Mouse (Mus musculus) heart, postnatal 4 days (tissue): Measurements from ENCODE around the gene Nars2. TPM values are rescaled to one million over a fixed set of nuclear protein-coding genes. Genes with fewer than 3 reads are reported as not detected.
A peak's percentile ranks its signal among the peaks of the same experiment; 100 is the strongest.
"Not testable (repeated sequence)": the region's sequence is repeated elsewhere in the genome, so short reads cannot be mapped to it uniquely, and the experiment has no call there.

Source experiments
- DNase-seq: peaks from one replicate; pipeline ENCODE4 v3.0.0; 2021
- total RNA-seq, 2 experiments: library from RNA; stranded (reverse); gene quantifications; 2 replicates each; pipeline ENCODE4 v1.2.3; 2021

The Nars2 gene
- 10 to 100 TPM; 15.3 to 16.5 TPM for total RNA-seq

GRCm38 (mm10) chr7:96951281-96952051, at the start of gene Nars2:
Gene Nars2 (plus strand): TSS chr7:96951505.
- DNase-seq: peak; percentile 91

- DNase-seq: no peak
Observed at GRCm38 (mm10) chr7:96902183-96902582, 49.1 kb upstream of the Nars2 start.

- DNase-seq: no peak
Observed at GRCm38 (mm10) chr7:96903088-96903985, 48.0 kb upstream of the Nars2 start.

GRCm38 (mm10) chr7:96904442-96904841, 46.9 kb upstream of the Nars2 start:
- DNase-seq: no peak

- no peak for DNase-seq
Observed at GRCm38 (mm10) chr7:96904936-96905335, 46.4 kb upstream of the Nars2 start.

GRCm38 (mm10) chr7:96905422-96905821, 45.9 kb upstream of the Nars2 start:
- no peak for DNase-seq

- DNase-seq: no peak
Observed at GRCm38 (mm10) chr7:96906216-96906615, 45.1 kb upstream of the Nars2 start.

GRCm38 (mm10) chr7:96907971-96908680, 43.2 kb upstream of the Nars2 start:
- DNase-seq: no peak

GRCm38 (mm10) chr7:96909856-96910255, 41.4 kb upstream of the Nars2 start:
- no peak for DNase-seq

- no peak for DNase-seq
Observed at GRCm38 (mm10) chr7:96910310-96910960, 40.9 kb upstream of the Nars2 start.

GRCm38 (mm10) chr7:96914031-96914430, 37.3 kb upstream of the Nars2 start:
- DNase-seq: peak; percentile 91

GRCm38 (mm10) chr7:96915452-96916105, 35.7 kb upstream of the Nars2 start:
- peak; percentile 67 for DNase-seq

- DNase-seq: no peak
Observed at GRCm38 (mm10) chr7:96920447-96921095, 30.7 kb upstream of the Nars2 start.

GRCm38 (mm10) chr7:96922927-96923326, 28.4 kb upstream of the Nars2 start:
- no peak for DNase-seq

- no peak for DNase-seq
Observed at GRCm38 (mm10) chr7:96943715-96944377, 7.5 kb upstream of the Nars2 start.

GRCm38 (mm10) chr7:96946501-96946900, 4.8 kb upstream of the Nars2 start:
- not testable (repeated sequence) for DNase-seq

GRCm38 (mm10) chr7:96952094-96952493, 789 bp downstream of the Nars2 start:
- no peak for DNase-seq

- DNase-seq: no peak
Observed at GRCm38 (mm10) chr7:96959168-96959567, 7.9 kb downstream of the Nars2 start.

GRCm38 (mm10) chr7:96967188-96967587, 15.9 kb downstream of the Nars2 start:
- no peak for DNase-seq

- DNase-seq: no peak
Observed at GRCm38 (mm10) chr7:96970359-96970758, 19.1 kb downstream of the Nars2 start.
